19 mouse cellular contexts compared by ENCODE assay signal in genomic region chr19:55162271-55162670, GRCm38 (mm10). TPM values are rescaled to one million over a fixed set of nuclear protein-coding genes. Genes with fewer than 3 reads are reported as not detected.
"Had no signal": no experiment of that assay in that cellular context is flagged by ENCODE, and none has a peak within 500 bp of the region (broad histone marks: within the 10 kb centered on the region; RNA-seq: fewer than 3 reads in every experiment).

No protein-coding gene starts in this region.

- H3K36me3 ChIP-seq: limb, embryonic 12.5 days; limb, embryonic 15.5 days; liver, embryonic 13.5 days; midbrain, embryonic 13.5 days had no signal

- H3K4me3 ChIP-seq: limb, embryonic 12.5 days; limb, embryonic 15.5 days; liver, embryonic 13.5 days; midbrain, embryonic 13.5 days had no signal

- ATAC-seq: lung, postnatal 0 days; midbrain, embryonic 13.5 days had no signal

- DNase-seq: kidney, adult 18-20 months; kidney, adult 9 months; kidney, postnatal 14 days; kidney, postnatal 4 days; left cerebral cortex, postnatal 4 days; liver, embryonic 13.5 days; lung, adult 2 months; thymus, adult 18-20 months; thymus, postnatal 36 days had no signal

- H3K27me3 ChIP-seq: limb, embryonic 12.5 days; limb, embryonic 15.5 days; liver, embryonic 13.5 days; midbrain, embryonic 13.5 days had no signal

- H3K9me3 ChIP-seq: limb, embryonic 12.5 days; limb, embryonic 15.5 days; liver, embryonic 13.5 days; midbrain, embryonic 13.5 days had no signal

- H3K4me1 ChIP-seq: limb, embryonic 12.5 days; limb, embryonic 15.5 days; midbrain, embryonic 13.5 days had no signal

RNA-seq across cellular contexts. Expression of gene Tectb, which starts 18.3 kb away (rescaled TPM):
- total RNA-seq: left cerebral cortex, postnatal 4 days; midbrain, postnatal 0 days had no signal
- polyA plus RNA-seq: kidney, embryonic 16.5 days; limb, embryonic 12.5 days; limb, embryonic 15.5 days; liver, embryonic 13.5 days; neural tube, embryonic 11.5 days; neural tube, embryonic 14.5 days; small intestine, adult 2 months; spleen, adult 2 months had no signal
